Mouse (Mus musculus) frontal cortex, postnatal 14 days (tissue): ENCODE results near the gene Dgkz.

ENCODE experiments used
- DNase-seq, 2 experiments: peaks; one replicate each; pipeline ENCODE4 v3.0.0; 2022; ENCODE audit warnings: low spot score in 2 of 2

The Dgkz gene

GRCm38 (mm10) chr2:91996006-91996405 is 20.3 kb upstream of the Dgkz start:
- DNase-seq = no peak

- DNase-seq = no peak
Observed at GRCm38 (mm10) chr2:91993409-91993808, 17.7 kb upstream of the Dgkz start.

GRCm38 (mm10) chr2:91989750-91990149 is 14.1 kb upstream of the Dgkz start:
- no peak for DNase-seq

GRCm38 (mm10) chr2:91987542-91987941 is 11.9 kb upstream of the Dgkz start:
- DNase-seq = peak in 1 of 2 experiments; percentile 89

GRCm38 (mm10) chr2:91986071-91986470 is 10.4 kb upstream of the Dgkz start:
- no peak for DNase-seq

GRCm38 (mm10) chr2:91984906-91985525 is 9.4 kb upstream of the Dgkz start:
- no peak for DNase-seq

GRCm38 (mm10) chr2:91984439-91984838 is 8.8 kb upstream of the Dgkz start:
- no peak for DNase-seq

GRCm38 (mm10) chr2:91980830-91981229 is 5.2 kb upstream of the Dgkz start:
- no peak for DNase-seq

- no peak for DNase-seq
Observed at GRCm38 (mm10) chr2:91980245-91980644, 4.6 kb upstream of the Dgkz start.

- no peak for DNase-seq
Observed at GRCm38 (mm10) chr2:91978547-91978946, 2.9 kb upstream of the Dgkz start.

- DNase-seq = no peak
Observed at GRCm38 (mm10) chr2:91977960-91978359, 2.3 kb upstream of the Dgkz start.

- no peak for DNase-seq
Observed at GRCm38 (mm10) chr2:91973416-91974135, 2.1 kb downstream of the Dgkz start.

GRCm38 (mm10) chr2:91972121-91972566 is 3.5 kb downstream of the Dgkz start:
- DNase-seq = no peak

- DNase-seq = peak in 1 of 2 experiments; percentile 57
Observed at GRCm38 (mm10) chr2:91971231-91972097, 4.2 kb downstream of the Dgkz start.

- DNase-seq = no peak
Observed at GRCm38 (mm10) chr2:91967962-91968361, 7.7 kb downstream of the Dgkz start.

GRCm38 (mm10) chr2:91966367-91966766 is 9.3 kb downstream of the Dgkz start:
- no peak for DNase-seq

- no peak for DNase-seq
Observed at GRCm38 (mm10) chr2:91965417-91965816, 10.2 kb downstream of the Dgkz start.

- DNase-seq = no peak
Observed at GRCm38 (mm10) chr2:91964610-91965204, 11.0 kb downstream of the Dgkz start.

GRCm38 (mm10) chr2:91963443-91963932 is 12.2 kb downstream of the Dgkz start:
- peak; percentile 87 to 89 for DNase-seq

GRCm38 (mm10) chr2:91962864-91963401 is 12.7 kb downstream of the Dgkz start:
- DNase-seq = no peak
